Mouse (Mus musculus) adrenal gland, postnatal 14 days (tissue): ENCODE measurements at regions not wholly inside any gene's neighbourhood (a gene's known extent, or its start where the extent isn't known, plus 50 kb on each side); places are given as distances from the start of the nearest gene placed in this dataset.
A peak's percentile ranks its signal among the peaks of the same experiment; 100 is the strongest.

Experiments used
- DNase-seq: peaks from one replicate; pipeline ENCODE4 v3.0.0; 2021; ENCODE audit warnings: mixed read lengths

- peak; percentile 22 for DNase-seq
Observed at GRCm38 (mm10) chr4:105394366-105394765, 237.2 kb downstream of the Plpp3 start.

GRCm38 (mm10) chr4:105397451-105397850 lies 240.3 kb downstream of the Plpp3 start:
- DNase-seq, result no peak

- no peak for DNase-seq
Observed at GRCm38 (mm10) chr4:105402021-105402420, 244.9 kb downstream of the Plpp3 start.

GRCm38 (mm10) chr4:105403169-105403568 lies 246.0 kb downstream of the Plpp3 start:
- DNase-seq, result peak; percentile 45

GRCm38 (mm10) chr4:105403686-105404085 lies 246.5 kb downstream of the Plpp3 start:
- no peak for DNase-seq

GRCm38 (mm10) chr4:105405728-105406127 lies 248.6 kb downstream of the Plpp3 start:
- no peak for DNase-seq

GRCm38 (mm10) chr4:105406786-105407464 lies 249.8 kb downstream of the Plpp3 start:
- no peak for DNase-seq

- no peak for DNase-seq
Observed at GRCm38 (mm10) chr4:105408896-105409295, 251.7 kb downstream of the Plpp3 start.

GRCm38 (mm10) chr4:105417166-105417565 lies 260.0 kb downstream of the Plpp3 start:
- no peak for DNase-seq

- no peak for DNase-seq
Observed at GRCm38 (mm10) chr4:105422466-105422865, 265.3 kb downstream of the Plpp3 start.

- DNase-seq, result peak; percentile 51
Observed at GRCm38 (mm10) chr4:105423727-105424201, 266.6 kb downstream of the Plpp3 start.

- no peak for DNase-seq
Observed at GRCm38 (mm10) chr4:105425086-105425485, 267.9 kb downstream of the Plpp3 start.

GRCm38 (mm10) chr4:105427581-105427980 lies 270.4 kb downstream of the Plpp3 start:
- peak; percentile 11 for DNase-seq

GRCm38 (mm10) chr4:105429381-105430100 lies 272.4 kb downstream of the Plpp3 start:
- DNase-seq, result no peak

- DNase-seq, result no peak
Observed at GRCm38 (mm10) chr4:105432461-105432860, 275.3 kb downstream of the Plpp3 start.

GRCm38 (mm10) chr4:105437141-105437540 lies 280.0 kb downstream of the Plpp3 start:
- no peak for DNase-seq

- DNase-seq, result no peak
Observed at GRCm38 (mm10) chr4:105449046-105449860, 292.1 kb downstream of the Plpp3 start.

GRCm38 (mm10) chr4:105450881-105451280 lies 293.7 kb downstream of the Plpp3 start:
- DNase-seq, result no peak

- DNase-seq, result no peak
Observed at GRCm38 (mm10) chr4:105451871-105452270, 294.7 kb downstream of the Plpp3 start.

GRCm38 (mm10) chr4:105456955-105457621 lies 299.9 kb downstream of the Plpp3 start:
- peak; percentile 67 for DNase-seq

GRCm38 (mm10) chr4:105459991-105460688 lies 303.0 kb downstream of the Plpp3 start:
- DNase-seq, result peak; percentile 18

GRCm38 (mm10) chr4:105460689-105461005 lies 303.5 kb downstream of the Plpp3 start:
- DNase-seq, result no peak
